Mouse (Mus musculus): ENCODE data around the gene Nrm. TPM values are rescaled to one million over a fixed set of nuclear protein-coding genes. Genes with fewer than 3 reads are reported as not detected.

Nrm gene
- 10 to 100 TPM; 38.4 to 44.7 TPM for polyA plus RNA-seq (2017; shearing (Covaris generic))

DNA sequence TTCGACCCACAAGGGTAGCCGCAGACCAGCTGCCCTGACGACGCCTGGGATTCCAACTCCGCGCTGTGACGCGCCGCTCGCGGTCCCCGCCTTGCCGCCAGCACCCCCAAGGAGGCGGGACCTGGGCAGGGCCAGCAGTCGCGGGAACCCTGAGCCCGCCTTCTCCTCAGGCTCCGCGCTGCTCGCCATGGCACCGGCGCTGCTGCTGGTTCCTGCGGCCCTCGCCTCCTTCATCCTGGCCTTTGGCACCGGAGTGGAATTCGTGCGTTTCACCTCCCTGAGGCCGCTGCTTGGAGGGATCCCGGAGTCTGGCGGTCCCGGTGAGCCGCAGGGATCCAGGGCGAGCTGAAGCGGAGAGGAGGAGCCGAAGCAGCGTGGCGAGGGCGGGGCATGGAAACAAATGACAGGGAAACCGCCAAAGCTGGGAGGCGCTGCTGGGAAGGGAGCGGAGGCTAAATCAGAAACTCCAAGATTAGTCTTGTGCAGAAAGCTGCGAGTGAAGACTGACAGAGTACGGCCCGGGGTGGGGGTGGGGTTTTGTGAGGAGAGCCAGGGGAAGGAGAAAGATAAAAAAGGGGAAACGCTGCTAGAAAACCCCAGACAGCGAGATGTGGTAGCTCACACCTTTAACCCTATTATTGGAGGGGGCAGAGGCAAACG, at the start of gene Nrm:
TSS of gene Nrm (plus strand) at position 121 of the 660 bp plus-strand sequence.
- ATAC-seq: peak; percentile 91

DNA sequence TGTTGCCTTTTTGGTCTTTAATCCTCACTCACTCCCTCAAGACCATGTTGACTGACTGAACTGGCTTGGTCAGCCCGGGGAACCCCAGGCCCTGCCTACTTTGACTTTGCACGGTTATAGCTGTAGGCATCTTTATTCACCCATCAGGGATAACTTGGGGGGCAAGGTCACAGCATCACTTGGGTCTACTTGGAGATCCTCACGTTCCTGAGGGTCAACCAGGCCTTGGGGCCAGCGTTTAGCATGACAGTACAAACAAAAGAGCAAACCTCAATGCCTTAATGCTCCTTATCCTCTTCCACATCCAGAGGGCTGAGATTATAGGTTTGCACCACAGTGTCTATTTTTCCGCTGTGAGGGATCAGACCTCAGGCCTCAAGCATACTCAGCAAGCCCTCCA, 48.8 kb upstream of the Nrm start:
- ATAC-seq: no peak

- no peak for ATAC-seq
Measured at GRCm38 (mm10) chr17:35812736-35813135, 48.4 kb upstream of the Nrm start.

- ATAC-seq: no peak
Measured at GRCm38 (mm10) chr17:35813245-35813647, 47.9 kb upstream of the Nrm start.

DNA sequence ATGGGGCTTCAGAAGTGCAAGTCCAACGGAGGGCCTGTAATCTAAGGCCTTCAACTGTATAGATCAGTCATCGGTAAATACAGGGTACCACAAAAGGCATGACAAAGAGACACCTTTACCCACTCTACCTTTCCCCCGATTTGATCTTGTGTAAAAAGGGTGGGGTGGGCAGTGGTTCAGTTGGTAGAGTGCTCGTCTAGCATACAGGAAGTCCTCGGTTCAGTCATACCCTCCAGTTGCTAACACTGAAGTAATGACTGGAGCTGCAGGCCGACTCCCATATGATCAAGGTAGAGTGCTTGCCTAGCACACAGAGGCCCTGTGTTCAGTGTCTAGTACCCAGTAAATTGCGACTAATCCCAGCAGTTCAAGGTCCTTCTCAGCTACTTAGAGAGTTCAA, 47.5 kb upstream of the Nrm start:
- ATAC-seq: peak; percentile 68

DNA sequence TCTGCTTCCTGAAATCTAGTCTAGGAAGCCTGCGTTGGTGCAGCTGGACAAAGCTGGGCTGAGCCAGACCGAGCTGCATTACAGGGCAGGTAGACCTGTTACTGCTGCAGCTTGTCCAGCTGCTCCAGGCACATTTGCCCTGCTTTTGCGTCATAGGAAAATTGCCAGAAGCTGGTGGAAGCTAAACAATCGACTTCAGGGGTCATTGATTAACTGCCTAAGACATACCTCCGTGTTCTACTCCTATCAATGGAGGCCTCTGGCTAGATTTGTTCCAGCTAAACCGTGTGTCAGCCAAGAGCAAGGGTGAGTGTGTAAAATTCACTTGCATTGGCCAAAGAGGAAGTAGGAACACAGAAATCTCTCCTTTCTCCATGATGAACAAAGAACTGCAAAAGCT, 46.4 kb upstream of the Nrm start:
- ATAC-seq: no peak

DNA sequence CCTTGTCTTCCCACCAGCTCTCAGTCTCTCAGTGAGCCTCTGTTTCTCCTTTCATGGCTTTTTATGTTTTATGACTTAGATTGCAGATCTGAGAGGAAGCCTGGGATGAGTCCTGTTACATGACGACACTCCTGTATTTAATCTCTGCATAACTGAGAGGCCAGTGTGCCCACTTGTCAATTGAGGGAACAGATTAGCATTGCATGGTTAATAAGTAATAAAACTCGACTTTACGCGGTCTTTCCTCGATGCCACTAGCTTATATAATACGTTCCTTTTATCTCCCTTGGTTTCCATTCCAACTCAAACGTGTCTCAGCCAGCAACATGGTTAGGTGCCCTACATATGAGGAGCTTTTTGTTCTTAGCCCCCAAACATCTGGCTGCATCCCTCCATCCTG, 45.3 kb upstream of the Nrm start:
- ATAC-seq: no peak

DNA sequence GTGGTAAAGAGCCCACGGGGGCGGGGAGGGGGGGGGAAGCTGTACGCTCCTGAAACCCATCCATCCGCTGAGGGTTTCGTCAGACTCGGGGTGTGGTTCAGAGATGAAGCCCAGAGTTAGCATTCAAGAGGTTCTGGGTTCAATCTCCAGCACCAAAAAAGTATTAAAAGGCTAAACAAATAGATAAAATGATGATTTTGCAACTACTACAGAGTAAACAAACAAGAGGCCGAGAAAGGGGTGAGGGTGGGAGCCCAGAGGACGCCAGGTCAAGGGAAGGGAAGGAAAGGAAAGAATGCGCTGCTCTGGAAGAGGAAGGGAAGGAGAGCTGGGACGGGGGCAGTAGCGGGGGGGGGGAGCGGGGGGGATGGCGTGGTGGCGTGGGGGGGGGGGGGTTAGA, 44.4 kb upstream of the Nrm start:
- no peak for ATAC-seq

GRCm38 (mm10) chr17:35817226-35817625, 43.9 kb upstream of the Nrm start:
- ATAC-seq: no peak

GRCm38 (mm10) chr17:35820111-35820510, 41.0 kb upstream of the Nrm start:
- ATAC-seq: no peak

- no peak for ATAC-seq
Measured at GRCm38 (mm10) chr17:35821439-35822430, 39.4 kb upstream of the Nrm start, which contains the start of gene Ier3. Gene Ier3 (plus strand): TSS chr17:35821684.

DNA sequence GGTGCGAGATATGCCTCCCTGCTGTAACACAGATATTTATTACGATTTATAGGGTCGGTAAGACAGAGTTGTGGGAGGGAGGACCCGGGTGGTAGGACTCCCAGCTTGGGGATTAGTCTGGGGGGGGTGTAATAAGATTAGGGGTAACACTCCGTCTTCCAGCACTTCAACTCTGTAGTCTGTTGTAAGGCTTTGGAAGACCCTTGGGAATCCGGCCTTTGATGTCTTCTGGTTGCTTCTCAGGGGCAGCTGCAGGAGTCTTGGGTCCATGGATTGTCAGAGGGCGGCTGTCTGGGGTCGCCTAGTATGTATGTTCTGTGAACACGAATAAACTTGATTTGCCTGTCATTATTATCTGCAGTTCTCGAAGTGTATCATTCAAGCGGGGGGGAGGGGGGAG, 38.6 kb upstream of the Nrm start:
- no peak for ATAC-seq

GRCm38 (mm10) chr17:35822964-35823937, 37.9 kb upstream of the Nrm start, which contains the start of gene Flot1:
Gene Flot1 (plus strand): TSS chr17:35823230.
- peak; percentile 76 for ATAC-seq

DNA sequence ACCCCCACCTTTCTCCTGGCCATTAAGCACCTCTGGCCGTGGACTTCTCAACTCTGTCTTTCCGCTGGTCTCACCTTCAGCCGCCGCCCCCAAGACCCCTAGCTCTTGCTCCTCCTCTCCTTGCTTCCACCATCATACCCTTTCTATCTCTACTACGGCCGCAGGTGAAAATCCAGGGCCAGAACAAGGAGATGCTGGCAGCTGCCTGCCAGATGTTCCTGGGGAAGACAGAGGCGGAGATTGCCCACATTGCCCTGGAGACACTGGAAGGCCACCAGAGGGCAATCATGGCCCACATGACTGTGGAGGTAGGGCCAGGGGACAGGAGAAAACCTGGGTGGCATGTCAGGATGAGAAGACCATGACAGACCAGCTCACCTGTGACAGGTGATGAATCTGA, 36.7 kb upstream of the Nrm start:
- ATAC-seq: no peak

GRCm38 (mm10) chr17:35825109-35825850, 35.8 kb upstream of the Nrm start:
- ATAC-seq: no peak

DNA sequence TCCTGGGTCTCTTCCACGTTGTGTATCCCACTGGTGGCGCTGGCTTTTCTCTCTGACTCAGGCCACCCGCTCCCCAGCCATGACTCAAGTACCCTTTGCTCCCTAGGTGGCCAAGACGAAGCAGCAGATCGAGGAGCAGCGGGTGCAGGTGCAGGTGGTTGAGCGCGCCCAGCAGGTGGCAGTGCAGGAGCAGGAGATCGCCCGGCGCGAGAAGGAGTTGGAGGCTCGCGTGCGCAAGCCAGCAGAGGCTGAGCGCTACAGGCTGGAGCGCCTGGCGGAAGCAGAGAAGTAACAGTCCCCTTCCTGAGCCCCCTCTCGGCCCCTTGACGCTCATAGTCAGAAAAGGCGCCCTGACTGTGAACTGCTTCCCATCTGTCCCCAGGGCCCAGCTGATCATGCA, 31.4 kb upstream of the Nrm start:
- peak; percentile 93 for ATAC-seq

DNA sequence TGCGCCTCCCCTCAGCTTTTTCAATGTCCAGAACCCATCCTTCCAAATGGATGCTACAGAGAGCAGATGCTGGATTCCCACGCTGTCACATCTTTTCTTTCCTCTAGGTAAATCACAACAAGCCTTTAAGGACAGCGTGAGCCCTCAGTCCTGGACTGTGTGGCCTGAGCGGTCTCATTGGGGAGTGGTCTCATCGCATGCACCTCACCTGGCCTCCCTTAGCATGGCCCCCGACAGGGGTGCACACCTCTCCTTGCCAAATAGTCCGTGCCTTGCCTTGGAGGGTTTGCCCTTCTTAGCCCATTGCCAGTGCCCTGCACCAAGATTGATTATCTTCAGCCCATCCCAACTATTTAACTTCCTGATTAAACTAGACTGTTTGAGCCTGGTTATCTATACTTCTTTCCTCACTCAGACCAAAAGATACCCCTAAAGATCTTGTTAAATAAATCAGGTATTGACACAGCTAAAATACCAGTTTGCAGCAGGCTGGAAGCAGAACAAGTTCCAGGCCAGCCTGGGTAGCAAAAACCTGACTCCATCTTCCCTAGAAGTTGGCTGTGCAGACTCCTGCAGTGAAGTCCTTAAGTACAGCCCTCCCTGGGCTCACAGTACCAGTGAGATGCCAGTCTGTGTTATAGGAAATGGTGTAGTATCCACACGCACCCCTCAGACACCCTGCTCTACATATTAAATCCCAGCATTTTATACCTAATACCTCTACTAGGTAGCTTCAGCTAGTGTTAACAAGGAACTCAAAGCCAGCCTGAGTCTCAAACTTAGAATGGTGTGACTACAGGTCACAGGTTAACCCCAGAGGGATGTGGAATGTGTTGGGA, 28.5 kb upstream of the Nrm start:
- ATAC-seq: no peak

- no peak for ATAC-seq
Measured at GRCm38 (mm10) chr17:35833239-35833751, 27.8 kb upstream of the Nrm start.

- ATAC-seq: no peak
Measured at GRCm38 (mm10) chr17:35833894-35834293, 27.2 kb upstream of the Nrm start.

DNA sequence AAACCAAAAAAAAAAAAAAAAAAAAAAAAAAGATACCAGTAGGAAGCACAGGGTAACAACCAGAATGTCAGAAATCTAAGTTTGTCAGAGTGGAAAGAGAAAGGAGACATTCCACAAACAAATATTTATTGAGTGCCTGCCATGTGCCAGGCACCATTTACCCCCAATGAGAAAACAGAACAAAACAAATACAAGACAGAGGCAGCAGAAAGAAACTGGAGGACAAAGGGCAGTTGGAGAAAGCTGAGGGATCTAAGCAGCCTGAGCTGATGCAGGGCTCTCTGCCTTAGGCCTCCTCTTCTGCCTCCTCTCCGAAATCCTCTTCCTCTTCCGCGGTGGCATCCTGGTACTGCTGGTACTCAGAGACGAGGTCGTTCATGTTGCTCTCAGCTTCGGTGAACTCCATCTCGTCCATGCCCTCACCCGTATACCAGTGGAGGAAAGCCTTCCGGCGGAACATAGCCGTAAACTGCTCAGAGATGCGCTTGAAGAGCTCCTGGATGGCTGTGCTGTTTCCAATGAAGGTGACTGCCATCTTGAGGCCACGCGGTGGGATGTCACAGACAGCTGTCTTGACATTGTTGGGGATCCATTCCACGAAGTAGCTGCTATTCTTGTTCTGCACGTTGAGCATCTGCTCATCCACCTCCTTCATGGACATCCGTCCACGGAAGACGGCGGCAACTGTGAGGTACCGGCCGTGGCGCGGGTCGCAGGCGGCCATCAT, 26.3 kb upstream of the Nrm start:
- no peak for ATAC-seq

Measured in activated CD4-positive, CD25-positive, alpha-beta regulatory T cell, adult 4 months (primary cell).